Mouse (Mus musculus): ENCODE data around the gene Klf15.
A peak's percentile ranks its signal among the peaks of the same experiment; 100 is the strongest.

Klf15 gene

GRCm38 (mm10) chr6:90462181-90462706, at the start of gene Klf15:
Gene Klf15, plus strand, starts transcription at chr6:90462576.
- DNase-seq, result no peak

GRCm38 (mm10) chr6:90422565-90422964, 39.8 kb upstream of the Klf15 start:
- DNase-seq, result peak; percentile 73 to 81

- no peak for DNase-seq
Observed at GRCm38 (mm10) chr6:90425361-90425760, 37.0 kb upstream of the Klf15 start.

DNA sequence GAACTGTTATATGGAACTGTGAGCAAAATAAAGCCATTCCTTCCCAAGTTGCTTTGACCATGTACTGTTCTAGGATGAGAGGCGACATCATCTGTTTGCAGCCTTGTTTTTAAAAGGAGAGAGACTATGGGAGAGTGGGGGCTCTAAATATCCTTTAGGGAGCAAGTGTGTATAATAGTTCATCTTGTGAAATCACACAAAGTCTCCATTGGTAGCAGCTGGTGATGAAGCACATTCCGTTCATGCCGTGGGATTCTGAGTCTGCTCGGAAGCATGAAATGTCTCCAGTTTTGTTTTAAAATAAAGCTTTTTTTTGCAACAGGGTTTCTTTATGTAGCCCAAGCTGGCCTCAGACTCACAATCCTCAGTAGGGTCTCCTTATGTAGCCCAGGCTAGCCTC, 36.4 kb upstream of the Klf15 start:
- no peak for DNase-seq

GRCm38 (mm10) chr6:90428380-90428974, 33.9 kb upstream of the Klf15 start, which contains the start of gene Cfap100:
Gene Cfap100, minus strand, starts transcription at chr6:90428797.
- DNase-seq, result peak; percentile 40

DNA sequence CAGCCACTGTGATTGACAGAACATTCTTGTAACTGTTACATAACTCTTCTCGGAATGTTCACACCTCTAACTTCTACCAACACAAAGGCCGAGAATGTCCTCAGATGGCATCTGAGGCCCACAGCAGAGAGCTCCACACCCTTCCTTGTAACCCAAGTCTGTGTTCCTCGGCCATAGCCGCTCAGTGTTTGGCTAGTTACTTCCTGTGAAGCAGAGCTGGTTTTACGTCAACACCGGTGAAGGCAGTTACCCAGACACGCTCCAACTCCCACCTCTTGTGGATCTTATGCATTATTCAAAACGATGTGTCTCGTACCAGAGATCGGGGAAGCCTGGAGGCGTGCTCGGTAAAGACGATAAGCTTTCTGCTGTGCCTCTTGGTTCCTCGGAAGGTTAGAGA, 32.5 kb upstream of the Klf15 start:
- DNase-seq, result no peak

- DNase-seq, result no peak
Observed at GRCm38 (mm10) chr6:90431487-90431886, 30.9 kb upstream of the Klf15 start.

DNA sequence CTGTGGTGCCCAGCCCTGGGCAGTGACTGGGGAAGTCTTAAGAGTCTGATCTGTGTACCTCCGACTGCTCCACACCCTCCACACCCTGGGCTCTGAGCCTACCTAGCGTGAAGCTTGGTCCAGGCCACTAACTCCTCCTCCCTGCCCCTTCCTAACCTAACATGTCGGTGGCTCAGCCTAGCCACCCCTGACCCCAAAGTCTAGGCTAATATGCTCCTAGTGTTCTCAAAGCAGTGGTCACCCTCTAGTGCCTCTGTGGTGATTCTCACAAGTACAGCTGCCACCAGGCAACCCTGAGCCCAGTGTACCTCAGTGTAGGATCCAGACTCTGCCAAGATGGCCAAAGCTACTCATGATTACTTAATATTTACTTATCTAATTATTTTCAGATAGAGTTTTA, 27.7 kb upstream of the Klf15 start:
- DNase-seq, result no peak

DNA sequence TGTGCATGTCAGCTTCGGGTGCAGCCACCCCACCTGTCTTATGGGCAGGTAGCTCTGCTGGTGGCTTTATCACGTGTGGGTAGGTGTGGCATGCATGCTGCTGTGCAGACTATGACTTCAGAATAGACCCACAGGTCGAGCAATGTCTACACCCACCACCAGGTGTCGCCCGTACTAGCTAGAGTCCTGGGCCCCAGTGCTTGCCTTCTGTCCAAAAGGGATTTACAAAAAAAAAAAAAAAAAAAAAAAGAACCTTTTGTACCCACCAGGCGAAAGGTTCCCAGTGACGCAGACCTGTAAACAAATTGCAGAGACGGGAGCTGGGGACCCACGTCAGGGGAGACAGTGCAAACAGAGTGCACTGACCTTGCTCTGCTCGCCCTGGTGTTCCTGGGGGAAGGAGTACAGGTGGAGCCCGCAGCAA, 27.2 kb upstream of the Klf15 start:
- peak; percentile 57 to 62 for DNase-seq

GRCm38 (mm10) chr6:90436192-90436907, 26.0 kb upstream of the Klf15 start:
- no peak for DNase-seq

- DNase-seq, result no peak
Observed at GRCm38 (mm10) chr6:90437041-90437440, 25.3 kb upstream of the Klf15 start.

GRCm38 (mm10) chr6:90446883-90447282, 15.5 kb upstream of the Klf15 start:
- no peak for DNase-seq

GRCm38 (mm10) chr6:90450179-90450578, 12.2 kb upstream of the Klf15 start:
- peak in 1 of 2 experiments; percentile 23 for DNase-seq

GRCm38 (mm10) chr6:90450697-90451096, 11.7 kb upstream of the Klf15 start:
- no peak for DNase-seq

DNA sequence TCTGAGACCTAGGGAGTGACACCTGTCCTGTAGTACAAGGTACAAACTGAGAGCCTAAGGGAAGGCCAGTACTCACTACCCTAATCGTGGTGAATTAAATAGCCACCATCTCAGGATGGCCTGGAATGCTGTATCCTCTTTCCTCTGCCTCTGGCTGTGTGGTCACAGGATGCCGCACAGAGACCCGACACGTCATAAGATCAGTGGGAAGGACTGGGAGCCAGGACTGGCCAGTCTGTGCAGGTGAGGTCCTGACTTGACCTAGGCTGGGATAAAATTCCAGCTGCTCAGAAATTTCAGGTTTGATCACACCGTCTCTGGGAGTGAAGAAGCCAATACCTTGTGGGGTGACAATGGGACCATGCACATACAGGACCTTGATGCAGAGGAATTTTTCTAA, 10.9 kb upstream of the Klf15 start:
- DNase-seq, result no peak

DNA sequence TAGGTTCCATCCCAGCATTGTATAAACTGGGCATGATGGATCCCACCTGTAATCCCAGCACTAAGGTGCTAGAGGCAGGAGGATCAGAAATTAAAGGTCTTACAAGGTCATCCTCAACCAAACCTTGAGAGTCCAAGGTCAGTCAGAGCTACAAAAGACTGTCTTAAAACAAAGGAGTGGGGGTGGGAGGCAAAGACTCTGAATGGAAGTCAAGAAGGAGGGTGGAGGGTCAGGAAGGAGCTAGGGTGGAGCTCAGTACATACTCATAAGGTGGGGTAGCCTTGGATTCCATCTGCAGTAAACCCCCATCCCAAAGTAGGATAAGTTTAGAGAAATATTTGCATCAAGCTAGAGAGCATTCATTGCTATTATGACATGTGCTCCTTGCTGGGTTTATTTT, 9.8 kb upstream of the Klf15 start:
- no peak for DNase-seq

GRCm38 (mm10) chr6:90453751-90454150, 8.6 kb upstream of the Klf15 start:
- DNase-seq, result no peak

GRCm38 (mm10) chr6:90457421-90457820, 5.0 kb upstream of the Klf15 start:
- no peak for DNase-seq

GRCm38 (mm10) chr6:90461181-90461580, 1.2 kb upstream of the Klf15 start:
- no peak for DNase-seq

GRCm38 (mm10) chr6:90461771-90462170, 605 bp upstream of the Klf15 start:
- no peak for DNase-seq

DNA sequence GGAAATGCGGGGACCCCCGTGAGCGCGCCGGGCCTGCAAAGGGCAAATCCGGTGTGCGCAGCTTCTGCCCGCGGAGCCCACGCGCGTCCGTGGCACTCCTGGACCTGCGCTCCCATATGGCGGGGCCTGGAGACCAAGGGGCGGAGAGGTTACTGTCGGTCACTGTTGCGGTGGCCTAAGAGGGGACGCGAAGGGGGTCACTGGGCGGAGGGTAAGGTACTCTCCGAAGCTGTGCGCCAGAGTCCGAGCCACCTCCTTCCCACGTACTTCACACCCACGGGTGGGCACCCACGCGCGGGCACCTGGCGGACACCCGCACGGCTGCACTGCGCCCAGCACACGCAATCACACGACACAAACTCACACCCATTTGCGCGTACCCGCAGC, 458 bp downstream of the Klf15 start:
- no peak for DNase-seq

- DNase-seq, result peak in 1 of 2 experiments; percentile 14
Observed at GRCm38 (mm10) chr6:90463228-90463862, 969 bp downstream of the Klf15 start.

- DNase-seq, result no peak
Observed at GRCm38 (mm10) chr6:90463890-90464421, 1.6 kb downstream of the Klf15 start.
